Mouse (Mus musculus) embryo, embryonic 10 days (tissue): Measurements from ENCODE around the gene Vwa8.

Experiments
- DNase-seq: peaks from one replicate; pipeline ENCODE4 v3.0.0-alpha.2; 2015; ENCODE audit warnings: low spot score

Vwa8 gene

GRCm38 (mm10) chr14:79226741-79227140, 377.9 kb downstream of the Vwa8 start:
- no peak for DNase-seq

- no peak for DNase-seq
These were observed 379.1 kb downstream of the Vwa8 start for GRCm38 (mm10) chr14:79227955-79228354.

GRCm38 (mm10) chr14:79231677-79232076, 382.8 kb downstream of the Vwa8 start:
- DNase-seq: no peak

- no peak for DNase-seq
These were observed 384.8 kb downstream of the Vwa8 start for GRCm38 (mm10) chr14:79233697-79234096.

- DNase-seq: no peak
These were observed 385.7 kb downstream of the Vwa8 start for GRCm38 (mm10) chr14:79234513-79234912.

GRCm38 (mm10) chr14:79235157-79235556, 386.3 kb downstream of the Vwa8 start:
- no peak for DNase-seq

- no peak for DNase-seq
These were observed 387.4 kb downstream of the Vwa8 start for GRCm38 (mm10) chr14:79236261-79236660.

GRCm38 (mm10) chr14:79239402-79239801, 390.6 kb downstream of the Vwa8 start:
- DNase-seq: no peak

- peak; percentile 52 for DNase-seq
These were observed 392.3 kb downstream of the Vwa8 start for GRCm38 (mm10) chr14:79241057-79241570.

GRCm38 (mm10) chr14:79241656-79242385, 393.0 kb downstream of the Vwa8 start:
- DNase-seq: no peak

- no peak for DNase-seq
These were observed 393.5 kb downstream of the Vwa8 start for GRCm38 (mm10) chr14:79242386-79242720.

GRCm38 (mm10) chr14:79243038-79243883, 394.4 kb downstream of the Vwa8 start:
- no peak for DNase-seq

- DNase-seq: no peak
These were observed 395.7 kb downstream of the Vwa8 start for GRCm38 (mm10) chr14:79244571-79244970.

GRCm38 (mm10) chr14:79251727-79252285, 403.0 kb downstream of the Vwa8 start:
- DNase-seq: no peak
